8 mouse cellular contexts compared by ENCODE assay signal in the genomic region with DNA sequence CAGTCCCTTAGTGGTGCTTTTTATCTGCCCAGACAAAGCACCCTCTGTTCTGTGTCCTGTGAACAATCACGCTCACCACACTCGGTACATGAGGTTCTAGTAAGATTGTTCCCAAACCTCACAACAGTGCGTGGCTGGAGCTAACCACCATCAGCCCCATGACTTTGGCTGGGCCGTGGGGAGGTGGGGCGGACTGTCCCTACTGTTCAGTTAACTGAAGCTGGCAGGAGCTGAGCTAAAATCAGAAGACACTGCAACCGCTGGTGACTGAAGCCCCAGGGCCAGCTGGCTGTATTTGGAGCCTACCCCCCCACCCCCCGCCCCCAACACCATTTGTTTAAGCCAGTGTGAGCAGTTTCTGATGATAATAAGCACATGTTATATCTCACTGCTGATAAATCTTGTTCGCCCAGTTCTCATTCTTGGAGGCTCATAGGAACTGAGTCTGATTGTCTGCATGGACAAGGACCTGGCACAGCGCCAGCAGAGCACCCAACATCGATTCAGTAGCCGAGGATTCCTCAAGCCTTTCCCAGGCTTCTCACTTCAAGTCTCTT. TPM values are rescaled to one million over a fixed set of nuclear protein-coding genes. Genes with fewer than 3 reads are reported as not detected.
DNase-seq lines count a peak whose midpoint lies in the region; ATAC-seq and TF ChIP-seq lines count a peak whose summit lies in the region.

No protein-coding gene starts in this region.

- 79% methylated on average over 11 of the region's 11 CpGs for WGBS in kidney, embryonic 15.5 days
- 64% methylated on average over 11 of the region's 11 CpGs for WGBS in embryonic facial prominence, embryonic 14.5 days
- 50% methylated on average over 11 of the region's 11 CpGs for WGBS in hindbrain, postnatal 0 days
- 75% methylated on average over 11 of the region's 11 CpGs for WGBS in midbrain, embryonic 12.5 days

- no peak for TF ChIP-seq CTCF in hindbrain, postnatal 0 days (IDR thresholded peaks at IDR 0.05; ENCODE audit: low read depth)

- H3K27ac ChIP-seq in kidney, embryonic 15.5 days, result no peak overlapping the region
- H3K27ac ChIP-seq in embryonic facial prominence, embryonic 14.5 days (replicated peaks; ENCODE audit: low read depth, low read length), result no peak overlapping the region
- peak overlapping the region; percentile 74; the same call in 1 of the 2 replicates for H3K27ac ChIP-seq in hindbrain, postnatal 0 days
- H3K27ac ChIP-seq in midbrain, embryonic 12.5 days (replicated peaks), result peak overlapping the region; percentile 54

- no peak overlapping the region for H3K9ac ChIP-seq in kidney, embryonic 15.5 days
- no peak overlapping the region for H3K9ac ChIP-seq in embryonic facial prominence, embryonic 14.5 days (ENCODE audit: low read depth, low read length)
- H3K9ac ChIP-seq in hindbrain, postnatal 0 days (replicated peaks; ENCODE audit: low read length), result no peak overlapping the region
- H3K9ac ChIP-seq in midbrain, embryonic 12.5 days (replicated peaks), result no peak overlapping the region

- H3K9me3 ChIP-seq in kidney, embryonic 15.5 days (replicated peaks), result no peaks in the 10 kb centered on the region
- no peaks in the 10 kb centered on the region for H3K9me3 ChIP-seq in embryonic facial prominence, embryonic 14.5 days (ENCODE audit: control insufficient read depth, low read length)
- no peaks in the 10 kb centered on the region for H3K9me3 ChIP-seq in hindbrain, postnatal 0 days (ENCODE audit: low read length)
- H3K9me3 ChIP-seq in midbrain, embryonic 12.5 days, result no peaks in the 10 kb centered on the region

- peaks cover 80% of the 10 kb centered on the region for H3K36me3 ChIP-seq in kidney, embryonic 15.5 days
- peaks cover 69% of the 10 kb centered on the region for H3K36me3 ChIP-seq in embryonic facial prominence, embryonic 14.5 days (ENCODE audit: control insufficient read depth, insufficient read depth, low read length)
- H3K36me3 ChIP-seq in hindbrain, postnatal 0 days (ENCODE audit: insufficient read depth, low read length), result peaks cover 31% of the 10 kb centered on the region; the same call in 1 of the 2 replicates
- peaks cover 69% of the 10 kb centered on the region for H3K36me3 ChIP-seq in midbrain, embryonic 12.5 days

- DNase-seq in kidney, postnatal 14 days, result peak; percentile 34
- DNase-seq in embryonic facial prominence, embryonic 14.5 days (ENCODE audit: low spot score), result peak; percentile 55
- DNase-seq in hindbrain, postnatal 0 days (ENCODE audit: low spot score), result peak; percentile 70
- no peak for DNase-seq in embryo, embryonic 9.5 days (ENCODE audit: extremely low spot score)
- no peak for DNase-seq in ovary, postnatal 14 days (ENCODE audit: low spot score)
- DNase-seq in adrenal gland, postnatal 25 days, result no peak

- ATAC-seq in kidney, embryonic 15.5 days (replicated peaks; ENCODE audit: low FRiP score), result no peak
- ATAC-seq in embryonic facial prominence, embryonic 14.5 days (ENCODE audit: low read depth), result peak; percentile 60
- ATAC-seq in hindbrain, postnatal 0 days, result peak; percentile 93
- peak; percentile 63 for ATAC-seq in midbrain, embryonic 12.5 days (ENCODE audit: low FRiP score, low read depth)

- no peaks in the 10 kb centered on the region for H3K4me1 ChIP-seq in kidney, embryonic 15.5 days
- no peaks in the 10 kb centered on the region for H3K4me1 ChIP-seq in embryonic facial prominence, embryonic 14.5 days (ENCODE audit: control insufficient read depth, insufficient read depth, low read length)
- H3K4me1 ChIP-seq in hindbrain, postnatal 0 days (ENCODE audit: insufficient read depth, low read length), result no peaks in the 10 kb centered on the region
- peaks cover 6% of the 10 kb centered on the region; the same call in 1 of the 2 replicates for H3K4me1 ChIP-seq in midbrain, embryonic 12.5 days

- no peak overlapping the region for H3K4me3 ChIP-seq in kidney, embryonic 15.5 days (replicated peaks)
- H3K4me3 ChIP-seq in embryonic facial prominence, embryonic 14.5 days (ENCODE audit: low read depth, low read length), result no peak overlapping the region
- H3K4me3 ChIP-seq in hindbrain, postnatal 0 days (ENCODE audit: low read length), result no peak overlapping the region
- no peak overlapping the region for H3K4me3 ChIP-seq in midbrain, embryonic 12.5 days

- no peak overlapping the region for H3K4me2 ChIP-seq in kidney, embryonic 15.5 days
- no peak overlapping the region for H3K4me2 ChIP-seq in embryonic facial prominence, embryonic 14.5 days (ENCODE audit: low read depth, low read length)
- H3K4me2 ChIP-seq in hindbrain, postnatal 0 days (ENCODE audit: low read depth, low read length), result no peak overlapping the region
- no peak overlapping the region for H3K4me2 ChIP-seq in midbrain, embryonic 12.5 days (replicated peaks)

- H3K27me3 ChIP-seq in kidney, embryonic 15.5 days, result no peaks in the 10 kb centered on the region
- no peaks in the 10 kb centered on the region for H3K27me3 ChIP-seq in embryonic facial prominence, embryonic 14.5 days (replicated peaks; ENCODE audit: control insufficient read depth, insufficient read depth, low read length)
- no peaks in the 10 kb centered on the region for H3K27me3 ChIP-seq in hindbrain, postnatal 0 days (ENCODE audit: insufficient read depth, low read length)
- no peaks in the 10 kb centered on the region for H3K27me3 ChIP-seq in midbrain, embryonic 12.5 days

RNA-seq across cellular contexts. Expression of a gene that starts 23.3 kb away (rescaled TPM):
- polyA plus RNA-seq in kidney, embryonic 15.5 days (2015; fragmentation: Nextera tagmentation; extraction: Ambion mirVana), result 89.0 and 89.6 TPM in 2 replicates
- 93.5 and 95.5 TPM in 2 replicates for polyA plus RNA-seq in embryonic facial prominence, embryonic 14.5 days (2014; fragmentation: Nextera tagmentation; extraction: Ambion mirVana)
- total RNA-seq in hindbrain, postnatal 0 days (2014; rRNA removed), result 86.9 and 90.1 TPM in 2 replicates
- polyA plus RNA-seq in hindbrain, postnatal 0 days (2015; fragmentation: Nextera tagmentation; extraction: Ambion mirVana), result 67.4 and 71.2 TPM in 2 replicates
- 77.2 and 78.0 TPM in 2 replicates for polyA plus RNA-seq in midbrain, embryonic 12.5 days (2016; fragmentation: Nextera tagmentation; extraction: Ambion mirVana)
- total RNA-seq in adrenal gland, postnatal 25 days (2021), result 240 and 253 TPM in 2 replicates

RNA-seq across cellular contexts. Expression of a gene that starts 34.3 kb away (rescaled TPM):
- polyA plus RNA-seq in kidney, embryonic 15.5 days (2015; fragmentation: Nextera tagmentation; extraction: Ambion mirVana), result 35.0 and 36.5 TPM in 2 replicates
- polyA plus RNA-seq in embryonic facial prominence, embryonic 14.5 days (2014; fragmentation: Nextera tagmentation; extraction: Ambion mirVana), result 35.8 and 41.8 TPM in 2 replicates
- 40.0 and 61.8 TPM in 2 replicates for total RNA-seq in hindbrain, postnatal 0 days (2014; rRNA removed)
- polyA plus RNA-seq in hindbrain, postnatal 0 days (2015; fragmentation: Nextera tagmentation; extraction: Ambion mirVana), result 34.6 and 36.2 TPM in 2 replicates
- 59.2 and 60.5 TPM in 2 replicates for polyA plus RNA-seq in midbrain, embryonic 12.5 days (2016; fragmentation: Nextera tagmentation; extraction: Ambion mirVana)
- total RNA-seq in adrenal gland, postnatal 25 days (2021), result 52.2 and 62.0 TPM in 2 replicates

RNA-seq across cellular contexts. Expression of a gene that starts 56.9 kb away (rescaled TPM):
- 4.9 and 5.1 TPM in 2 replicates for polyA plus RNA-seq in kidney, embryonic 15.5 days (2015; fragmentation: Nextera tagmentation; extraction: Ambion mirVana)
- 1.4 and 1.8 TPM in 2 replicates for polyA plus RNA-seq in embryonic facial prominence, embryonic 14.5 days (2014; fragmentation: Nextera tagmentation; extraction: Ambion mirVana)
- 1.1 and 1.7 TPM in 2 replicates for total RNA-seq in hindbrain, postnatal 0 days (2014; rRNA removed)
- polyA plus RNA-seq in hindbrain, postnatal 0 days (2015; fragmentation: Nextera tagmentation; extraction: Ambion mirVana), result 2.4 and 3.0 TPM in 2 replicates
- polyA plus RNA-seq in midbrain, embryonic 12.5 days (2016; fragmentation: Nextera tagmentation; extraction: Ambion mirVana), result 0.17 and 0.64 TPM in 2 replicates
- total RNA-seq in adrenal gland, postnatal 25 days (2021), result 3.6 and 4.2 TPM in 2 replicates

Comparison
In these comparisons a context has a peak if more than half of its experiments do, and no peak if none do; other contexts are left out.
1. DNase-seq: peak in kidney, postnatal 14 days (single experiment), embryonic facial prominence, embryonic 14.5 days (single experiment) and hindbrain, postnatal 0 days (single experiment); none in embryo, embryonic 9.5 days (single experiment), ovary, postnatal 14 days (single experiment) and adrenal gland, postnatal 25 days (single experiment).
2. H3K27ac ChIP-seq: peak in hindbrain, postnatal 0 days (single experiment) and midbrain, embryonic 12.5 days (single experiment); none in kidney, embryonic 15.5 days (single experiment) and embryonic facial prominence, embryonic 14.5 days (single experiment).